Mouse (Mus musculus) embryo, embryonic 10 days (tissue): ENCODE data around the gene Zfp592.

Source experiments
- DNase-seq: peaks from one replicate; pipeline ENCODE4 v3.0.0-alpha.2; 2015; ENCODE audit warnings: low spot score

The Zfp592 gene

DNA sequence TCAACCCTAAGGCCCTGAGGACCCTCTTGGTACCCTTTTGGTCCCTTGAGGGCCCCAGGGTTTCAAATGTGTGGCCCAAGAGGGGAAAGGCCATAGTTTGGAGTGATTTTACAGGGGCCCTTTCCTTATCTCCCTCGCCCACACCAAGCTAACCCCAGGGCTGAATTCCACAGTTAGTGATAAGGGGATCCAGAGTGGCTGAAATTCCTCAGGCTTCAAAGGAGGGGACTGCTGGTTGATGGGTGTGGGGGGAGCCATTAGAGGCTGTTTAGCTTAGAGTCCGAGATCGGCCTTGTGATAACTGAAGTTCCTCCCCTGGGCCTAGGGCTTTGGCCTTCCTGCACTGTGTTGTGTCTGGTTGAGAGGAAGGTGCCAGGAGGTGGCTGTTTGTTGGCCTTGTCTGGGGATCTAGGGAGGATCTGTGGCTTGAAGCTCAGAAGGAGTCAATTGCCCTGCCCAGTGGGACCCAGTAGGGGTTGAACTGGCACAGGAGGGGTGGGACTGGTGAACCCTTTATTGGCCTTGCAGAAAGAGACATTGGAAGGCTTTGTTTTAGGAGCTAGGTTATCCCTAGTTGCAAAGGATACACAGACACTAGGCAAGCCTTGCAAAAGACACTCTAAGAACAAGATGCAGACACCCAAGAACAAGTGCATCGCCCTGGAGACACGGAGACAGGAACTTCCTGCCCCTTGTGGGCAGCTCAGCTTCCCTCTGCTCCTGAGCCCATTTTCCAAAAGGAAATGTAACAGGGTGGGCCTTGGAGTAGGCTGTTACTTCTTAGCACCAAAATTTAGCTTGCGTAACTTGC lies 64.6 kb downstream of the Zfp592 start:
- DNase-seq = peak; percentile 62

- no peak for DNase-seq
Measured at GRCm38 (mm10) chr7:81058712-81059154, 65.3 kb downstream of the Zfp592 start.

- DNase-seq = no peak
Measured at GRCm38 (mm10) chr7:81059388-81059787, 65.9 kb downstream of the Zfp592 start.

DNA sequence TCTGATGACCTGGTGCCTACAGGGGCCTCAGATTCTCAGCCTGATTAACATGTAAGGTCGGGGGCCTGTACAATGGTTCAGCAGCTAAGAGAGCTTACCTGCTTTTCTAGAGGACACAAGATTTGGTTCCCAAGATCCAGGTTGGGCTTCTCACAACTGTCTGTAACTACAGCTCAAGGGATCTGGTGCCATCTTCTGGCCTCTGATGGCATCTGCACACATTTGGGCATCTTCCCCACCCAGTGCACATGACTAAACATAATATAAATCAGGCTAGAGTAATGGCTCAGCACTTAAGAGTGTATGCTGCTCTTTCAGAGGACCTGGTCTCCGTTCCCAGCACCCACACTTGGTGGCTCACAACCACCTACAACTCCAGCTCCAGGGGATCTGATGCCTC lies 67.4 kb downstream of the Zfp592 start:
- peak; percentile 67 for DNase-seq

DNA sequence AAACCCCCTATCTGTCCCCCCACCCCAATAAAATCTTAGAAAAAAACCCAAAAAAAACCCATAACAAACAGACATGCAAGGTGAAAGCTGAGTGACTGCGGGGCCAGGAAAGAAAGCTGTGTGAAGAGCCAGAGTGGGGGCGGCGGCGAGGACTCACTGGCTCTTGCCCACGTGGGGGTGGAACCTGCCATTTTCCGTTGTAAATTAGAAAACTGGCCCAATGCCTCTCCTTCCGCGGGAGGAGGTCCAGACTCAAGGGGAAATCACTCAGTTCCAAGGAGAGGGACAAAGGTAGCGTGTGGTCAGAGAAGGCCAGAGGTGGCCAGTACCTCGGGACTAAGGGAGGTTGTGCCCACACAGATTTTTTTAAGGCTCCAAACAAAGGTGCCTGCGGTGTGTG lies 68.5 kb downstream of the Zfp592 start:
- no peak for DNase-seq

DNA sequence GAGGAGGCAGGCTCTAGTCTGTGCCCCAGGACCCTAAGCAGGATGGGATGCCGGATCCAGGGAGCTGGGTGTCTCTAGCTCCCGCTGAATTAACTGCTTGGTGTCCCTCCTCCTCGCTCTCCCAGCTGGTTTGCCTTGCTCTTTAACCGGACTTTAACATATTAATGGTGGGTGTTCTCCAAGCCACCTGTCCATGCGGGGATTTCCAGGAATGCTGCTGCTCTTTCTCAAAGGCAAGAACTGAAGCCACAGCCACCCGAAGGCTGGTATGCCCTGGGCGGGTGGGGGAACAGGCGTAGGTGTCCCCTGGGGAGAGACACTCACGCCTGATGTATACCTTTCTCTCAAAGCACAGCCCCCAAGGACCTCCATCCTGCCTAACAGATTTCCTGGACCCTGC lies 69.9 kb downstream of the Zfp592 start:
- no peak for DNase-seq

DNA sequence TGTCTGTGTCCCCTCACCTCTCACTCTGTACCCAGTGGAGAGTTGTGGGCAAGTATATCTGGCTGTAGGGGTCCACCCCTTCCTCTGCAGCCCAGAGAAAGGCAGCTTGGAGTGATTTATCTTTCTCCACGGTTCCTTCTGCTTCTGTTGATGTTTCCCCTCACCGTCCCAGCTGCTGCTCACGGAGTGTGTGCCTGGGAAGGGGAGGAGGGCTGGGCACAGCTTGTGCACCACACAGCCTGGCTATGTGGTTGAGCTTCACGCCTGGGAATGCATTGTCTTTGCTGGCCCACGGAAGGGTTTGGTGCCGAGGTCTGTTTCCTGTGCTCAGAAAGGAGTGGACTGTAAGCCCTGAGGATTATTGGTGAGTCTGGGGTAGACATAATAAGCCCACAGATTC lies 73.2 kb downstream of the Zfp592 start:
- peak; percentile 62 for DNase-seq

- no peak for DNase-seq
Measured at GRCm38 (mm10) chr7:81072463-81072862, 79.0 kb downstream of the Zfp592 start.

DNA sequence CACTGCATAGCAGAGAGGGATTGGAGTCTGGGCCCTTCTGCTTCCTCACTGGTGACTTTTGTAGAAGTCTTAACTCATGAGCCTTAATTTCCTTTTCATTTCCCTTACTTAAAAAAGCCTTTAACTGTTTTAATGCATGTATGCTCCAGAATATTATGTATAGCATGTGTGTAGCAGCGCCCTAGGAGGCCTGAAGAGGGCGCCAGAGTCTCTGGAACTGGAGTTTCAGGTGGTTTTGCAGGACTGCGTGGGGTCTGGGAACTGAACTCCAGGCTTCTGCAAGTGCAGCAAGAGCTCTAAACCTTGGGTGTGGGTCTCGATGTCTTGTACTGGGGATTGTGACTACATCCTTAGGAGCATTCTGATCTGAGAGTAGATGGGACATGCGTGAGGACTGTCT lies 79.8 kb downstream of the Zfp592 start:
- no peak for DNase-seq

DNA sequence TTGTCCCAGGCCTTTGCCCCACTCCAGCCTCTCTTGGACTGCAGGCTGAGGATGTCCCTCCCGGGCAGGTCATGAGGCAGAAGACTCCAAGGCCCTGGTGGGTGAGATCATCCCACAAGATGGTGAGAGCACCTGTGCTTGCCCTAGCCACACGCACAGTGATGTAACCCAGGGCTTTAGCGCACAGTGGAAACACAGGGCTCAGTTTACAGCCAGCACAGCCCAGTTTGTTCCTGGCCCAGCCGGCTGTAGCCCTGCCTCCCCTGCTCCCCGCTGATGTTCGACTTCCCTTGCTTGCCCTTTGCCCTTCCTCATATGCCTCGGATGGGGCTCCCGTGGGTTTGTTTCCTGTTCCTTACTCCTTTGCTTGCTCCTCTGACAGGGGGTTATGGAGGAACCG lies 81.1 kb downstream of the Zfp592 start:
- DNase-seq = peak; percentile 56

- DNase-seq = no peak
Measured at GRCm38 (mm10) chr7:81075299-81075698, 81.8 kb downstream of the Zfp592 start.

- no peak for DNase-seq
Measured at GRCm38 (mm10) chr7:81075732-81076131, 82.3 kb downstream of the Zfp592 start.

DNA sequence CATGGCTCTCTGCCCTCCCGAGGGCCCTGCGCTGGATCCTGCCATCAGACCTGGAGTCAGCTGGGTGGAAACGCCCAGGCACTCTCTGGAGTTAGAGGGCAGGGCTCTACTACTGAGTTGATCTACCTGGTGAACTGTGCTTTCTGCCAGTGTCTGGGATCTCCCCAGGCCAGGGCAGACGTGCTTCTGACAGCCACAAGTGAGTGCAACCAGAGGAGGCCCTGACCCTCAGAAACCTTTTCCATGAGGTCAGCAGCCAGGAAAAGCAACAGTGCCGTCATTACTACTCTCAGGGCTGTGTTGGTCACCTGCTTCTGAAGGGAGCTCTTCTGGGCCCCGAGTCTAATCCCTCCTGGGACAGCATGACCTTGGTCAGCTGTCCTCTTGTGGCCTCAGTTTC lies 83.5 kb downstream of the Zfp592 start:
- no peak for DNase-seq

DNA sequence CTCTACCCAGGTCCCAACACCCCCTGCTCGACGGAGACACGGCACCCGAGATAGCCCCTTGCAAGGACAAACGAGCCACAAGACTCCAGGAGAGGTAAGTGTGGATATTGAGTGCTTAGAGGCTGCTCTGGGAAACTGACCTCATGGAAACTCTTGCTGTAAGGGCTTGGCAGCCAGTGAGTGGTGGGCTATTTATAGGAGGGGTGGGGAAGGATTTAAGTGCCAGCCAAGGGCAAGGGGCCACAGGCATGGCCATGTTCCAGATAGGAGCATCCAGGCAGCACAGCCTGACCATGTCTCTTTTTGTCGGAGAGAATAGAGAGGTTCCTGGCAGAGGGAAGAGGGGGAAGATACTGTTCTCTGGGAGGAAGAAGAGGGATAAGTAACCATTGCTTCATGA lies 85.3 kb downstream of the Zfp592 start:
- DNase-seq = no peak

DNA sequence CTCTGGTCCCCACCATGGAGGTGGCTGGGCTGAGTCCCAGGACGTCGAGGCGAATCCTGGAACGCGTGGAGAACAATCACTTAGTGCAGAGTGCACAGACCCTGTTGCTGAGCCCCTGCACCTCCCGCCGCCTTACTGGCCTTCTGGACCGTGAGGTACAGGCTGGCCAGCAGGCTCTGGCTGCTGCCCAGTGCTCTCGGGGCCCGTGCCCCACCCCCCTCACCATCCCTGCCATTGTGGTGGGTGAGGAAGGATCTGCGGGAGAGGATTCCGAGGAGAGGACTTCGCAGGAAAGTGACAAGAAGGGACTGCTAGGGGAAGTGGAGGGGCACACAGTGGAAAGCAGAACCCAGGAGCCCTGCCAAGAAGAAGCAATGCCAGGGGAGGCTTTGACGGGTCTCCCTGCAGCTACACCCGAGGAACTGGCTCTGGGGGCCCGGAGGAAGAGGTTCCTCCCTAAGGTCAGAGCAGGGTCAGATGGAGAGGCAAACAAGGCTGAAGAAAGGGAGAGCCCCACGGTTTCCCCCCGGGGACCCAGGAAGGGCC lies 100.0 kb downstream of the Zfp592 start:
- no peak for DNase-seq

- DNase-seq = no peak
Measured at GRCm38 (mm10) chr7:81094104-81094757, 100.8 kb downstream of the Zfp592 start.
